Mouse (Mus musculus) MEL (cell line): ENCODE measurements at regions not wholly inside any gene's neighbourhood (a gene's known extent, or its start where the extent isn't known, plus 50 kb on each side); places are given as distances from the start of the nearest gene placed in this dataset.

Experiments used
- BHLHE40 ChIP-seq: IDR thresholded peaks from 2 replicates; pipeline ENCODE4 v1.6.1; 2012; ENCODE audit warnings: low read depth, mild to moderate bottlenecking, inconsistent platforms, low read length, improper control_type of control experiment, borderline replicate concordance
- CHD2 ChIP-seq: IDR thresholded peaks from 2 replicates; pipeline ENCODE4 v1.6.1; 2011; ENCODE audit warnings: low read length, improper control_type of control experiment
- CTCF ChIP-seq, 3 experiments: IDR thresholded peaks in 2 of 3; conservative IDR thresholded peaks in 1 of 3; 2 replicates each; pipeline ENCODE4 v1.5.1; 2011 to 2012; ENCODE audit warnings: low read length in 3 of 3, low read depth in 2 of 3, mild to moderate bottlenecking in 2 of 3, improper control_type of control experiment in 1 of 3, inconsistent platforms in 1 of 3, mixed read lengths in 1 of 3, moderate library complexity in 1 of 3; ENCODE audit not compliant: control insufficient read depth in 1 of 3, insufficient read depth in 1 of 3, poor library complexity in 1 of 3, severe bottlenecking in 1 of 3
- ELF1 ChIP-seq: IDR thresholded peaks from 2 replicates; pipeline ENCODE4 v1.6.1; 2014; ENCODE audit warnings: low read depth, mild to moderate bottlenecking, inconsistent platforms, low read length, improper control_type of control experiment, moderate library complexity
- EP300 ChIP-seq, 2 experiments: IDR thresholded peaks; 2 replicates each; pipeline ENCODE4 v1.6.1; 2011; ENCODE audit warnings: improper control_type of control experiment in 2 of 2, low read length in 2 of 2, low read depth in 1 of 2, mild to moderate bottlenecking in 1 of 2
- MAFK ChIP-seq: IDR thresholded peaks from 2 replicates; pipeline ENCODE4 v1.6.1; 2011; ENCODE audit warnings: low read depth, mild to moderate bottlenecking, low read length, improper control_type of control experiment, borderline replicate concordance
- MXI1 ChIP-seq: IDR thresholded peaks from 2 replicates; pipeline ENCODE4 v1.6.1; 2011; ENCODE audit warnings: mild to moderate bottlenecking, low read depth, low read length, improper control_type of control experiment
- POLR2A ChIP-seq, 2 experiments: IDR thresholded peaks; 2 replicates each; pipeline ENCODE4 v1.6.1; 2011 to 2012; ENCODE audit warnings: low read length in 2 of 2, mild to moderate bottlenecking in 2 of 2, control low read depth in 1 of 2, improper control_type of control experiment in 1 of 2, low read depth in 1 of 2, moderate library complexity in 1 of 2; ENCODE audit not compliant: control insufficient read depth in 1 of 2, insufficient read depth in 1 of 2, poor library complexity in 1 of 2
- POLR2AphosphoS2 ChIP-seq: IDR thresholded peaks from 2 replicates; pipeline ENCODE4 v1.6.1; 2011; ENCODE audit warnings: low read length, improper control_type of control experiment
- RAD21 ChIP-seq: IDR thresholded peaks from 2 replicates; pipeline ENCODE4 v1.6.1; 2011; ENCODE audit warnings: mild to moderate bottlenecking, low read depth, low read length, improper control_type of control experiment
- SMC3 ChIP-seq: IDR thresholded peaks from 2 replicates; pipeline ENCODE4 v1.6.1; 2011; ENCODE audit warnings: low read depth, low read length, improper control_type of control experiment
- TBP ChIP-seq: IDR thresholded peaks from 2 replicates; pipeline ENCODE4 v1.8.0; 2011; ENCODE audit warnings: low read depth, low read length, improper control_type of control experiment
- USF2 ChIP-seq, 2 experiments: IDR thresholded peaks; 2 replicates each; pipeline ENCODE4 v1.6.1; 2011 to 2012; ENCODE audit warnings: improper control_type of control experiment in 2 of 2, low read length in 2 of 2, borderline replicate concordance in 1 of 2, inconsistent platforms in 1 of 2, low read depth in 1 of 2, mild to moderate bottlenecking in 1 of 2; ENCODE audit not compliant: insufficient read depth in 1 of 2
- ZNF384 ChIP-seq: IDR thresholded peaks from 2 replicates; pipeline ENCODE4 v1.6.1; 2012; ENCODE audit warnings: low read depth, mild to moderate bottlenecking, inconsistent platforms, low read length, improper control_type of control experiment

DNA sequence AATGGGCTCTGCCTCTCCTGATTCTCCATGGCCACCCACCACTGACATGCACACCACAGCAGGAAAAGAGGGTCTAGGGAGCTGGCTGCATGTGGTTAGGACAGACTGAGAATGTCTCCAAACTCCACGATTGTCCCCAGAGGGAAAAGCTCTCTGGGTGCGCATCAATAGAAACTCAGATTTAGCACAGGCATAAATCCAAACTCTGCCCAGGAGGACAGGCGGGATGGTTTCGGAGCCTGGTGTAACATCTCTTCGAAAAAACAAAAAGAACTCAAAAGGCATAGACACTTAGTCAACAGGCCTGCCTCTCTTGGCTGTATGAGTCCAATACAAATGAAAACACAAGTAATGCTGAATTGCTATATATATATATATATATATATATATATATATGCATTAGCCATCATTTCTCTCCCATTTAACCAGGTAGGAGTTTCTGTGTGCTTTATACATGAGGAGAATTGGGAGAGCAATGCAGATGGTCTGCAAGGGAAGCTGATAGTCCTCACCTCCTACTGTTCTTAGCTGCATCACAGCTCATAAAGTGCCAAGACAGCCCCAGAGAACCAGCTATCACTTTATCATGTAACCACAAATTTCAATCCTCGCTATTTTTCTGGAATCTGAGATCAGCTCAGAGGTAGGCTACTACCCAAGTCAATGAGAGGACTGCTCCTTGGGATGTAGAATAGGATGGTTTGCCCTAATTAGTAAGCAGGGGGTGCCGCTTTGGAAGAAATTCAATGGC is 422.4 kb downstream of the Tmem114 start:
- no peak for TF ChIP-seq TBP
- TF ChIP-seq MXI1 = no peak
- no peak for TF ChIP-seq ELF1
- TF ChIP-seq USF2 (IDR thresholded peaks at IDR 0.05; ENCODE audit: borderline replicate concordance in 1 of 2, insufficient read depth in 1 of 2, low read depth in 1 of 2, low read length in 2 of 2) = no peak
- no peak for TF ChIP-seq CTCF (IDR thresholded peaks at IDR 0.05 in 2 of 3, conservative IDR thresholded peaks at IDR 0.05 in 1 of 3; ENCODE audit: control insufficient read depth in 1 of 3, insufficient read depth in 1 of 3, low read depth in 2 of 3, low read length in 3 of 3, poor library complexity in 1 of 3, severe bottlenecking in 1 of 3)
- no peak for TF ChIP-seq POLR2AphosphoS2
- TF ChIP-seq SMC3 = no peak
- no peak for TF ChIP-seq ZNF384
- TF ChIP-seq EP300 (IDR thresholded peaks at IDR 0.05; ENCODE audit: low read depth in 1 of 2, low read length in 2 of 2) = no peak
- TF ChIP-seq RAD21 = no peak
- no peak for TF ChIP-seq POLR2A (IDR thresholded peaks at IDR 0.05; ENCODE audit: control insufficient read depth in 1 of 2, insufficient read depth in 1 of 2, low read depth in 1 of 2, low read length in 2 of 2, poor library complexity in 1 of 2)
- no peak for TF ChIP-seq CHD2
- no peak for TF ChIP-seq MAFK
- TF ChIP-seq BHLHE40 = no peak
